Mouse (Mus musculus) CH12.LX (cell line): ENCODE measurements around the gene Nrm. TPM values are rescaled to one million over a fixed set of nuclear protein-coding genes. Genes with fewer than 3 reads are reported as not detected.

Experiments used
- DNase-seq: peaks from one replicate; pipeline ENCODE4 v3.0.0-alpha.2; 2013; ENCODE audit errors: extremely low read depth
- H3K27ac ChIP-seq: 2 replicates; pipeline ENCODE4 v1.5.1; 2012; ENCODE audit warnings: low read depth, mild to moderate bottlenecking, control low read depth, moderate library complexity; ENCODE audit not compliant: insufficient read depth
- H3K27me3 ChIP-seq: replicated peaks from 2 replicates; pipeline ENCODE3; 2012; ENCODE audit warnings: inconsistent platforms
- H3K36me3 ChIP-seq, 2 experiments: replicated peaks in 1 of 2; 2 replicates each; pipeline versions ENCODE3 to v1.6.1; 2012; ENCODE audit warnings: inconsistent platforms in 1 of 2, low read length in 1 of 2, mild to moderate bottlenecking in 1 of 2, mixed read lengths in 1 of 2, moderate library complexity in 1 of 2; ENCODE audit not compliant: control insufficient read depth in 1 of 2, insufficient read depth in 1 of 2
- H3K4me1 ChIP-seq, 2 experiments: 2 replicates each; pipeline ENCODE4 v1.6.1; 2012; ENCODE audit warnings: inconsistent platforms in 1 of 2, moderate library complexity in 1 of 2; ENCODE audit not compliant: insufficient read depth in 2 of 2, control insufficient read depth in 1 of 2
- H3K4me2 ChIP-seq: 2 replicates; pipeline ENCODE4 v1.6.1; 2012; ENCODE audit warnings: low read depth, mild to moderate bottlenecking, control low read depth; ENCODE audit not compliant: poor library complexity, insufficient read depth, severe bottlenecking
- H3K4me3 ChIP-seq, 3 experiments: fragments of 150-350 bp in 1 of 3; sonication (generic) in 1 of 3; replicated peaks in 1 of 3; 2 replicates each; pipeline versions ENCODE3 to v1.5.1; 2011 to 2012; ENCODE audit warnings: low read depth in 2 of 3, low read length in 2 of 3, mild to moderate bottlenecking in 2 of 3, moderate library complexity in 2 of 3, control low read depth in 1 of 3, improper control_type of control experiment in 1 of 3, inconsistent platforms in 1 of 3, mixed read lengths in 1 of 3; ENCODE audit not compliant: poor library complexity in 1 of 3
- H3K79me2 ChIP-seq: replicated peaks from 2 replicates; pipeline ENCODE4 v1.6.1; 2012; ENCODE audit warnings: mild to moderate bottlenecking, moderate library complexity; ENCODE audit not compliant: control insufficient read depth, poor library complexity, insufficient read depth, severe bottlenecking; ENCODE audit errors: extremely low read depth
- H3K9ac ChIP-seq: 2 replicates; pipeline ENCODE4 v1.6.1; 2012; ENCODE audit warnings: low read depth, mild to moderate bottlenecking, control low read depth, moderate library complexity; ENCODE audit not compliant: insufficient read depth
- H3K9me3 ChIP-seq: replicated peaks from 2 replicates; pipeline ENCODE3; 2012; ENCODE audit warnings: low read length, inconsistent platforms, mixed read lengths
- BHLHE40 ChIP-seq: IDR thresholded peaks from 2 replicates; pipeline ENCODE4 v1.6.1; 2011; ENCODE audit warnings: mild to moderate bottlenecking, low read depth, low read length, improper control_type of control experiment
- CHD1 ChIP-seq: IDR thresholded peaks from 2 replicates; pipeline ENCODE4 v1.6.1; 2012; ENCODE audit warnings: low read depth, low read length, improper control_type of control experiment, inconsistent platforms
- CHD2 ChIP-seq: IDR thresholded peaks from 2 replicates; pipeline ENCODE4 v1.6.1; 2011; ENCODE audit warnings: low read length, improper control_type of control experiment
- CTCF ChIP-seq, 2 experiments: IDR thresholded peaks in 1 of 2; conservative IDR thresholded peaks in 1 of 2; 2 replicates each; pipeline ENCODE4 v1.5.1; 2011 to 2012; ENCODE audit warnings: low read depth in 2 of 2, low read length in 2 of 2, improper control_type of control experiment in 1 of 2, inconsistent platforms in 1 of 2, mild to moderate bottlenecking in 1 of 2, moderate library complexity in 1 of 2
- E2F4 ChIP-seq: IDR thresholded peaks from 2 replicates; pipeline ENCODE4 v1.6.1; 2011; ENCODE audit warnings: low read depth, low read length, improper control_type of control experiment; ENCODE audit not compliant: insufficient replicate concordance
- ELF1 ChIP-seq: IDR thresholded peaks from 2 replicates; pipeline ENCODE4 v1.6.1; 2014; ENCODE audit warnings: low read depth, mild to moderate bottlenecking, inconsistent platforms, low read length, improper control_type of control experiment
- EP300 ChIP-seq: IDR thresholded peaks from 2 replicates; pipeline ENCODE4 v1.6.1; 2011; ENCODE audit warnings: low read length, improper control_type of control experiment
- GABPA ChIP-seq: IDR thresholded peaks from 2 replicates; pipeline ENCODE4 v1.6.1; 2012; ENCODE audit warnings: low read depth, low read length, improper control_type of control experiment, inconsistent platforms; ENCODE audit not compliant: insufficient replicate concordance
- HCFC1 ChIP-seq: IDR thresholded peaks from 2 replicates; pipeline ENCODE4 v1.6.1; 2012; ENCODE audit warnings: low read depth, mild to moderate bottlenecking, inconsistent platforms, low read length, improper control_type of control experiment
- IRF4 ChIP-seq: IDR thresholded peaks from 2 replicates; pipeline ENCODE4 v1.6.1; 2014; ENCODE audit warnings: low read depth, mild to moderate bottlenecking, inconsistent platforms, low read length, improper control_type of control experiment
- JUN ChIP-seq: IDR thresholded peaks from 2 replicates; pipeline ENCODE4 v1.6.1; 2011; ENCODE audit warnings: low read depth, mild to moderate bottlenecking, low read length, improper control_type of control experiment, moderate library complexity; ENCODE audit not compliant: insufficient read depth
- KAT2A ChIP-seq: IDR thresholded peaks from 2 replicates; pipeline ENCODE4 v1.6.1; 2012; ENCODE audit warnings: low read length, improper control_type of control experiment, inconsistent platforms; ENCODE audit not compliant: insufficient replicate concordance
- MAFK ChIP-seq: IDR thresholded peaks from 2 replicates; pipeline ENCODE4 v1.6.1; 2011; ENCODE audit warnings: low read length, improper control_type of control experiment; ENCODE audit not compliant: insufficient replicate concordance
- MAX ChIP-seq: IDR thresholded peaks from 2 replicates; pipeline ENCODE4 v1.6.1; 2011; ENCODE audit warnings: low read length, improper control_type of control experiment
- MEF2A ChIP-seq: IDR thresholded peaks from 2 replicates; pipeline ENCODE4 v1.6.1; 2014; ENCODE audit warnings: low read depth, mild to moderate bottlenecking, inconsistent platforms, low read length, improper control_type of control experiment, borderline replicate concordance
- MXI1 ChIP-seq: IDR thresholded peaks from 2 replicates; pipeline ENCODE4 v1.6.1; 2011; ENCODE audit warnings: mild to moderate bottlenecking, low read depth, low read length, improper control_type of control experiment
- MYC ChIP-seq: IDR thresholded peaks from 2 replicates; pipeline ENCODE4 v1.6.1; 2011; ENCODE audit warnings: low read depth, mild to moderate bottlenecking, improper control_type of control experiment, low read length
- NELFE ChIP-seq: IDR thresholded peaks from 2 replicates; pipeline ENCODE4 v1.6.1; 2011; ENCODE audit warnings: low read depth, low read length, improper control_type of control experiment
- NRF1 ChIP-seq: IDR thresholded peaks from 2 replicates; pipeline ENCODE4 v1.6.1; 2014; ENCODE audit warnings: low read depth, mild to moderate bottlenecking, inconsistent platforms, low read length, improper control_type of control experiment, moderate library complexity
- PAX5 ChIP-seq: IDR thresholded peaks from 2 replicates; pipeline ENCODE4 v1.6.1; 2012; ENCODE audit warnings: low read length, inconsistent platforms, mixed read lengths
- POLR2A ChIP-seq: IDR thresholded peaks from 2 replicates; pipeline ENCODE4 v1.6.1; 2011; ENCODE audit warnings: low read depth, mild to moderate bottlenecking, improper control_type of control experiment, low read length
- POLR2AphosphoS2 ChIP-seq: IDR thresholded peaks from 2 replicates; pipeline ENCODE4 v1.6.1; 2011; ENCODE audit warnings: low read depth, low read length, improper control_type of control experiment
- RAD21 ChIP-seq: IDR thresholded peaks from 2 replicates; pipeline ENCODE4 v1.6.1; 2011; ENCODE audit warnings: low read depth, mild to moderate bottlenecking, low read length, improper control_type of control experiment, moderate library complexity
- SIN3A ChIP-seq: IDR thresholded peaks from 2 replicates; pipeline ENCODE4 v1.6.1; 2012; ENCODE audit warnings: low read length, improper control_type of control experiment, inconsistent platforms
- SMC3 ChIP-seq: IDR thresholded peaks from 2 replicates; pipeline ENCODE4 v1.6.1; 2011; ENCODE audit warnings: low read depth, low read length, improper control_type of control experiment
- TBP ChIP-seq: conservative IDR thresholded peaks from 2 replicates; pipeline ENCODE4 v1.6.1; 2011; ENCODE audit warnings: low read depth, low read length, improper control_type of control experiment
- TCF12 ChIP-seq: IDR thresholded peaks from 2 replicates; pipeline ENCODE4 v1.6.1; 2014; ENCODE audit warnings: low read depth, mild to moderate bottlenecking, inconsistent platforms, low read length, improper control_type of control experiment
- UBTF ChIP-seq: IDR thresholded peaks from 2 replicates; pipeline ENCODE4 v1.6.1; 2012; ENCODE audit warnings: low read depth, mild to moderate bottlenecking, inconsistent platforms, low read length, improper control_type of control experiment, moderate library complexity
- USF1 ChIP-seq: IDR thresholded peaks from 2 replicates; pipeline ENCODE4 v1.6.1; 2014; ENCODE audit warnings: low read depth, mild to moderate bottlenecking, inconsistent platforms, low read length, improper control_type of control experiment
- USF2 ChIP-seq: conservative IDR thresholded peaks from 2 replicates; pipeline ENCODE4 v1.6.1; 2011; ENCODE audit warnings: low read depth, low read length, improper control_type of control experiment
- ZC3H11A ChIP-seq: IDR thresholded peaks from 2 replicates; pipeline ENCODE4 v1.6.1; 2012; ENCODE audit warnings: low read depth, mild to moderate bottlenecking, inconsistent platforms, low read length, improper control_type of control experiment
- ZKSCAN1 ChIP-seq: IDR thresholded peaks from 2 replicates; pipeline ENCODE4 v1.6.1; 2012; ENCODE audit warnings: low read depth, inconsistent platforms, low read length, improper control_type of control experiment, borderline replicate concordance
- ZMIZ1 ChIP-seq: IDR thresholded peaks from 2 replicates; pipeline ENCODE4 v1.6.1; 2012; ENCODE audit warnings: low read depth, mild to moderate bottlenecking, inconsistent platforms, low read length, improper control_type of control experiment
- dilution Hi-C: fragments of 300-500 bp; cut with MboI; formaldehyde crosslinking; loops from 2 replicates; pipeline ENCODE4 v1.14.3; 2020; ENCODE audit warnings: low sequenced_read_pairs; ENCODE audit not compliant: extremely low pct_unique_long_range_greater_than_20kb, extremely low pct_ligation_motif_present
- in situ Hi-C: fragments of 300-500 bp; cut with MboI; formaldehyde crosslinking; loops from 3 replicates; pipeline ENCODE4 v1.14.3; 2019; ENCODE audit warnings: low sequenced_read_pairs, low pct_ligation_motif_present, low pct_unique_long_range_greater_than_20kb, mixed read lengths
- polyA plus RNA-seq: library from polyadenylated mRNA; unstranded; fragments of >175 nt; gene quantifications from 2 replicates; pipeline ENCODE4 v1.2.1, GENCODE M21; 2012; ENCODE audit warnings: low read depth; ENCODE audit not compliant: insufficient read length
- total RNA-seq, 2 experiments: library from RNA; depleted of rRNA; stranded (reverse); fragments of 300-350 nt in 1 of 2; fragments of >200 nt in 1 of 2; gene quantifications; 2 replicates each; pipeline ENCODE4 v1.2.3; 2012 to 2014

Nrm gene
- total and polyA plus RNA-seq, 3 experiments: 12.1 to 16.7 (median 15.4) TPM

GRCm38 (mm10) chr17:35866911-35867890 is 6.1 kb downstream of the Nrm start:
- Histone ChIP-seq H3K36me3 (peaks cover 0 to 10% of the 10 kb centered on the region in 2 experiments), H3K4me2 (peak overlapping the region; percentile 91), H3K4me3 (peak overlapping the region; percentile 63 to 99 (median 74)), H3K27ac (peak overlapping the region; percentile 74), H3K79me2 (peaks cover 36% of the 10 kb centered on the region), H3K9ac (peak overlapping the region; percentile 69), H3K27me3 (no peaks in the 10 kb centered on the region), H3K4me1 (peaks cover 0 to 21% of the 10 kb centered on the region in 2 experiments; a peak in 2 of 4 replicates), H3K9me3 (peaks cover 4% of the 10 kb centered on the region)
- dilution Hi-C loops (no loop called here), in situ Hi-C loops (loop anchor here (10.0 kb wide), 1 partner anchor 132 kb away; no protein-coding TSS in a partner anchor)
- TF ChIP-seq MXI1 (no peak), KAT2A (no peak), TCF12 (no peak), MYC (no peak), ELF1 (0 out of 2 replicates have a peak, but pooled peaks have one; percentile 8), TBP (no peak), GABPA (no peak), NELFE (no peak), BHLHE40 (no peak), CTCF (conservative IDR thresholded peaks at IDR 0.05 in 1 of 2, IDR thresholded peaks at IDR 0.05 in 1 of 2; ENCODE audit: low read depth in 2 of 2, low read length in 2 of 2) (peak in 1 of 2 experiments; percentile 71; a peak in 2 of 4 replicates), CHD1 (no peak), ZC3H11A (no peak), MAX (no peak), ZMIZ1 (no peak), POLR2AphosphoS2 (no peak), NRF1 (no peak), IRF4 (no peak), USF2 (no peak), UBTF (peak; percentile 44; the same call in 1 of the 2 replicates), ZKSCAN1 (no peak), USF1 (no peak), MEF2A (no peak; the same call in 1 of the 2 replicates), POLR2A (no peak), RAD21 (peak; percentile 42), MAFK (no peak), JUN (no peak), CHD2 (peak; percentile 37; the same call in 1 of the 2 replicates), SIN3A (peak; percentile 7; the same call in 1 of the 2 replicates), PAX5 (no peak), HCFC1 (no peak), SMC3 (peak; percentile 31), E2F4 (no peak), EP300 (no peak)
- peak; percentile 76 for DNase-seq
